Mouse (Mus musculus) lung, embryonic 15.5 days (tissue): ENCODE data around the gene Tmx2. TPM values are rescaled to one million over a fixed set of nuclear protein-coding genes. Genes with fewer than 3 reads are reported as not detected.

ENCODE experiments used
- ATAC-seq: fragments of 200-750 bp; cut with Nextera tagmentation; 2 replicates; pipeline ENCODE4 v1.8.0; 2017; ENCODE audit warnings: moderate number of reproducible peaks, borderline replicate concordance; ENCODE audit not compliant: low FRiP score, low TSS enrichment; ENCODE audit errors: extremely low read depth
- H3K27ac ChIP-seq: fragments of 300-500 bp; sonication (generic); 2 replicates; pipeline ENCODE4 v1.5.1; 2015; ENCODE audit warnings: moderate library complexity, mild to moderate bottlenecking, inconsistent platforms
- H3K27me3 ChIP-seq: fragments of 300-500 bp; sonication (generic); 2 replicates; pipeline ENCODE4 v1.6.1; 2015; ENCODE audit warnings: inconsistent platforms
- H3K36me3 ChIP-seq: fragments of 300-500 bp; sonication (generic); 2 replicates; pipeline ENCODE4 v1.6.1; 2015; ENCODE audit warnings: inconsistent platforms
- H3K4me1 ChIP-seq: fragments of 300-500 bp; sonication (generic); 2 replicates; pipeline ENCODE4 v1.6.1; 2015; ENCODE audit warnings: inconsistent platforms
- H3K4me2 ChIP-seq: fragments of 300-500 bp; sonication (generic); 2 replicates; pipeline ENCODE4 v1.6.1; 2015; ENCODE audit warnings: inconsistent platforms, mild to moderate bottlenecking, moderate library complexity
- H3K4me3 ChIP-seq: fragments of 300-500 bp; sonication (generic); 2 replicates; pipeline ENCODE4 v1.5.1; 2015; ENCODE audit warnings: mild to moderate bottlenecking, inconsistent platforms
- H3K9ac ChIP-seq: fragments of 300-500 bp; sonication (generic); 2 replicates; pipeline ENCODE4 v1.6.1; 2015; ENCODE audit warnings: inconsistent platforms
- H3K9me3 ChIP-seq: fragments of 300-500 bp; sonication (generic); 2 replicates; pipeline ENCODE4 v1.6.1; 2016; ENCODE audit warnings: inconsistent platforms
- WGBS: fragments of 180-500 bp; shearing (Covaris S2); methylation state at CpG from one replicate; pipeline ENCODE4 v1.1.7; 2015; 5-methylcytosine and 5-hydroxymethylcytosine counted together
- polyA plus RNA-seq: library from polyadenylated mRNA; unstranded; fragments of >200 nt; fragmentation: Nextera tagmentation; extraction: Ambion mirVana; gene quantifications from 2 replicates; pipeline ENCODE4 v1.2.1, GENCODE M21; 2015

Gene Tmx2
- polyA plus RNA-seq, 1 experiment from 2014 or later = 118 TPM

DNA sequence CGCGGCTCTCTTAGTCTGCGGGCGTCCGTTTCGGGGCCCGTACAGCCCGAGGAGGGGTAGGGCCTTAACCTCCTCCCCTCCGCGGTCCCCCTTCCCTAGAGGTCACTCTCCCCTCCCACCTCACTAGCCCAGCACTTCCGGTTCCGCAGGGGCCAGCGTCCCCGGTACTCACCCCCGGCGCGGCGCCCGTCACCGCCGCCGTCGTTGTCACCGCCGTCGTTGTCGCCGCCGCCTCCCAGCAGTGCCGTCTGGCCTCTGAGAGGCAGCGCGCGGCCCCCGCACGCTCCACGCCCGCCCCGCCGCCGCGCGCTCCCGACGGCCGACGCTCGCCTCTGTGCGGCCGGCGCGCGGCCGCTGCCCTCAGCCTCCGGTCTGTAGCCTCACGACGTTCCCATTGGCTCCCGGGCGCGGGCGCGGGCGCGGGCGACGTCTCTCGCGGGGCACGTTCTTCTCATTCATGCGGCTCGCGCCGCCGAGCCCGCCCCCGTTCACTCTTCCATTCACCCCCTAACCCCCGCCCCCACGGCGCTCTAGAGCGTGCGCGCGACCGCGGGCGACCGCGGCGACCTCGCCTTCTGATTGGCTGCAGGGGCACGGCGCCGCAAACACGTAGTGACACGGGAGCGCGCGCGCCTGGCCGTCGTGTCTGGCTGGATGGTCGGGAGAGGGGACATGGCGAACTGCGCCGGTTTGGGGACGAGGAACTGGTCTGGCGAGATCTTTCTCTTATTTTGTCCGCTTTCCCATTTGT lies 36.0 kb upstream of the Tmx2 start, which contains the start of gene Zdhhc5:
TSS of gene Zdhhc5 (minus strand) at position 370 of the 751 bp plus-strand sequence.
- peak within 1 kb of the TSS; percentile 97 for H3K27ac ChIP-seq
- H3K9ac ChIP-seq = peak within 1 kb of the TSS; percentile 96
- no peaks in the 10 kb centered on the region for H3K9me3 ChIP-seq
- peak within 1 kb of the TSS; percentile 73 for H3K4me2 ChIP-seq
- under 1% methylated on average over 66 of the region's 107 CpGs for WGBS
- peak; percentile 95 for ATAC-seq
- peaks cover 13% of the 10 kb centered on the region for H3K4me1 ChIP-seq
- peak within 1 kb of the TSS; percentile 94 for H3K4me3 ChIP-seq
- no peaks in the 10 kb centered on the region for H3K27me3 ChIP-seq
- H3K36me3 ChIP-seq = peaks cover 10% of the 10 kb centered on the region

DNA sequence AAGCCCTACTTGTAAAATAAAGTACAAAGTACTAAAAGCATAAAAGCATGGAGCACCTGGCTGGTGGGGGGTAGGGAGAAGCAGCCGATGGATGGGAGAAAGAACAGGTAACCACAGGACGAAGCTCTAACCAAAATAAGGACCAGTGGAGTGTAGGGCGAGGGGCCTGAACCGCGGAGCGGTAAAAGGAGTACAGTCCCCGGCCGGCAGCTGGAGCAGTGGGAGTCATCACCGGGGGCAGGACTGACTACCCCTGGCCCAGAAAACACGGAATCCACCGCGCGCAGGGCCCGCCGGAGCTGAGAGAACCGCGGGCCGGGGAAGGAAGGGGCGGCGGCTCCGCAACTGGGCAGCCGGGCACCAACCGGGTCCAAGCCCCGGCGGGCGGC lies 35.5 kb upstream of the Tmx2 start:
- Histone ChIP-seq H3K27me3 (no peaks in the 10 kb centered on the region), H3K4me3 (peak overlapping the region; percentile 94), H3K4me1 (peaks cover 13% of the 10 kb centered on the region), H3K9me3 (no peaks in the 10 kb centered on the region), H3K27ac (peak overlapping the region; percentile 97), H3K4me2 (peak overlapping the region; percentile 54), H3K9ac (peak overlapping the region; percentile 96), H3K36me3 (peaks cover 13% of the 10 kb centered on the region)
- peak; percentile 5; the same call in 1 of the 2 replicates for ATAC-seq
- under 1% methylated on average over 12 of the region's 26 CpGs for WGBS

DNA sequence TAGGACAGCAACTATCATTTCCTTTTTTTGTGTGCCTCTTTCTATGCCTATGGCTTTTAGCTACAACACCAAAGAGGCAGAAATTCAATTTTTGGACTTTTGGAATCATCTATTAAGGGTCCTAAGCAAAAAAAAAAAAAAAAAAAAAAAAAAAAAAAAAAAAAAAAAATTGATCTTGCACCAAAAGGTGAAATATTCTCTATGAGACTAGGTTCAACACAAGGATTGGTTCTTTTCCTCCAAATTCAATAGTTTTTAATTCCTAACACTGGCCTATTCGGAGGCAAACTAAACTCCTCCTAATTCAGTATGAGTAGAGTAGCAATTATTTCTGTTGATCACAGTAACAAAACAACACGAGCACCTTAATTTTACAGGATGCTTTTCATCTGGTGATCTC lies 33.0 kb upstream of the Tmx2 start:
- Histone ChIP-seq H3K4me2 (no peak overlapping the region), H3K4me1 (peaks cover 15% of the 10 kb centered on the region), H3K4me3 (no peak overlapping the region), H3K27ac (no peak overlapping the region), H3K9ac (no peak overlapping the region), H3K27me3 (no peaks in the 10 kb centered on the region), H3K36me3 (peaks cover 19% of the 10 kb centered on the region), H3K9me3 (no peaks in the 10 kb centered on the region)
- ATAC-seq = no peak
- WGBS = 86% methylated on average over 2 of the region's 2 CpGs

DNA sequence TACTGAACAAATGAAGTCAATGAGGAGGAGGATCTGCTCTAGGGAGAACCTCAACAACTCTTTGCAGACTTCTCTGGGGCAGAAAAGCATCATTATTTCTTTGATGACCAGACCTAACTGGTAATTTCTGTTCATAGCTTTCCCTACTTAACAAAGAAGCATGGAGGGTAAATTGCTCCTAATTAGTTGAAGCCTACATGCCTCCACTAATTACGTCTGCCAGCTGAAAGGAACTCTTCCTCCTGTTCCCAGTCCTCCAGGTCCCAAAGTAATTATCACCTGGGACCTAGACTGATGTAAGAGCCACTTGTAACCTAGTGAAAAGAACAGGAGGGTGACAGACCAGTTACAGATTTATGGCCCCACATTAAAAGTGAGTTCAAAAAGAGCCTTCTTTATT lies 28.6 kb upstream of the Tmx2 start:
- H3K27me3 ChIP-seq = no peaks in the 10 kb centered on the region
- H3K4me1 ChIP-seq = 0 out of 2 replicates have a peak, but pooled peaks cover 5% of the 10 kb centered on the region
- no peaks in the 10 kb centered on the region for H3K9me3 ChIP-seq
- H3K36me3 ChIP-seq = peaks cover 20% of the 10 kb centered on the region
- H3K4me2 ChIP-seq = no peak overlapping the region
- H3K9ac ChIP-seq = no peak overlapping the region
- 66% methylated on average over 1 of the region's 1 CpGs for WGBS
- ATAC-seq = no peak
- H3K27ac ChIP-seq = no peak overlapping the region
- H3K4me3 ChIP-seq = no peak overlapping the region

DNA sequence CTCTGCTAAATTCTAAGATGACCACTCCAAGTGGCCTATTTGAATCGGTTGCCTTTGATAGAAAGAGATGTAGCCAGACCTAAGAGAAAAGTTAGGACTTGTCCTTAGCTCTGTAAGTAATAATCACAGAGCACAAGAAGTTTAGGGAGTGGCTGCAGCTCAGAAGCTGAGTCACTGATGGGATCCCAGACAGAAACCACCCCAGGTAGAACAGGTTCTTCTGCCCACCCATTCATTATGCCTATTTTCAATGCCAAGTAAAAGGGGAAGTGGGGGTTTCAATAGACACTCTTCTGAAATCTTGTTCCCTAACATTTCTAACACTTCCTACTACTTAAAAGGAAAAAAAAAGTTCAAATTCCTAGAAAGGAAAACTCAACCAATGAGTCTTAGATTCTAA lies 26.4 kb upstream of the Tmx2 start:
- Histone ChIP-seq H3K9me3 (no peaks in the 10 kb centered on the region), H3K4me3 (no peak overlapping the region), H3K36me3 (peaks cover 29% of the 10 kb centered on the region), H3K4me1 (0 out of 2 replicates have a peak, but pooled peaks cover 5% of the 10 kb centered on the region), H3K27ac (no peak overlapping the region), H3K9ac (no peak overlapping the region), H3K4me2 (no peak overlapping the region), H3K27me3 (no peaks in the 10 kb centered on the region)
- 82% methylated on average over 1 of the region's 1 CpGs for WGBS
- no peak for ATAC-seq

DNA sequence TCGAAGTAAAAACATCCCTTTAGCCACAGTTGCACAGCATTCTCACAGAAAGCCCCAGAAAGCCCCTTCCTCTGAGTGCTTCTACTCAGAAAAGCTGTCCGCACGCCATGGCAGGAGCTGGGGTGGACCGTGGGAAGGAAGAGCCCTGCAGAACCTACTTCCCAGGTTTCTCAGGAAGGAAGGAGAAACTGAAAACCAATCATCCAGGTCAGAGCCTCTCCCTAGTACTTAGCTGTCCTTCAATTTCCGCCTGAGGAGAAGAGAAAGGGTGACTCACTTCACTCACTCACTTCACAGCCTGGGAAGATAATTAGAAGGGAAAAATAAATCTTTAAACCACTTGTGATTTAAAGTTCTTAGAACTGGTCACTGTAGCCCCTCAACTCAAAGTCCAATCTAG lies 25.4 kb upstream of the Tmx2 start:
- ATAC-seq = no peak
- no peak overlapping the region for H3K4me3 ChIP-seq
- H3K4me2 ChIP-seq = no peak overlapping the region
- H3K9ac ChIP-seq = no peak overlapping the region
- H3K27me3 ChIP-seq = no peaks in the 10 kb centered on the region
- no peaks in the 10 kb centered on the region for H3K9me3 ChIP-seq
- WGBS = 79% methylated on average over 5 of the region's 5 CpGs
- H3K27ac ChIP-seq = no peak overlapping the region
- peaks cover 21% of the 10 kb centered on the region for H3K36me3 ChIP-seq
- H3K4me1 ChIP-seq = 0 out of 2 replicates have a peak, but pooled peaks cover 5% of the 10 kb centered on the region

DNA sequence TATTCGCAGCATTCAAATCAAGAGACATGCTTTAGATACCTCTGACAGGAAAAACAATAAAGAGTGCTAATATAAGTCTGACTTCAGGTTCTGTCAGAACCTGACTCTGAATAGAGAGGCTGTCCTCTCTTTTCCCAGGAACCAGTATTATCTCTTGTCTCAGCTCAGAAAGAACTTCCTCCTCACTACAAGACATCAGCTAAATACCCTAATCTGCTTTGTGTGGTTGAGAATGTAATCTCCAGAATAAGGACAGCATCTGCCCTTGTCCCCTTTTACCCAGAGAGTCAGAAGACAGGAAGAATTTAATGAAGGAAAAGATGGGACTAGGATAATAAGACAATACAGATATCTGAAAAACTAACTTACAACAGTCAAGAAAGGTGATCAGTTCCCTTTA lies 24.6 kb upstream of the Tmx2 start:
- no peaks in the 10 kb centered on the region for H3K27me3 ChIP-seq
- ATAC-seq = no peak
- H3K27ac ChIP-seq = no peak overlapping the region
- H3K4me3 ChIP-seq = no peak overlapping the region
- 0 out of 2 replicates have a peak, but pooled peaks cover under 1% of the 10 kb centered on the region for H3K4me1 ChIP-seq
- H3K9me3 ChIP-seq = no peaks in the 10 kb centered on the region
- no peak overlapping the region for H3K9ac ChIP-seq
- H3K36me3 ChIP-seq = peaks cover 19% of the 10 kb centered on the region
- WGBS = 100% methylated on average over 1 of the region's 1 CpGs
- no peak overlapping the region for H3K4me2 ChIP-seq

DNA sequence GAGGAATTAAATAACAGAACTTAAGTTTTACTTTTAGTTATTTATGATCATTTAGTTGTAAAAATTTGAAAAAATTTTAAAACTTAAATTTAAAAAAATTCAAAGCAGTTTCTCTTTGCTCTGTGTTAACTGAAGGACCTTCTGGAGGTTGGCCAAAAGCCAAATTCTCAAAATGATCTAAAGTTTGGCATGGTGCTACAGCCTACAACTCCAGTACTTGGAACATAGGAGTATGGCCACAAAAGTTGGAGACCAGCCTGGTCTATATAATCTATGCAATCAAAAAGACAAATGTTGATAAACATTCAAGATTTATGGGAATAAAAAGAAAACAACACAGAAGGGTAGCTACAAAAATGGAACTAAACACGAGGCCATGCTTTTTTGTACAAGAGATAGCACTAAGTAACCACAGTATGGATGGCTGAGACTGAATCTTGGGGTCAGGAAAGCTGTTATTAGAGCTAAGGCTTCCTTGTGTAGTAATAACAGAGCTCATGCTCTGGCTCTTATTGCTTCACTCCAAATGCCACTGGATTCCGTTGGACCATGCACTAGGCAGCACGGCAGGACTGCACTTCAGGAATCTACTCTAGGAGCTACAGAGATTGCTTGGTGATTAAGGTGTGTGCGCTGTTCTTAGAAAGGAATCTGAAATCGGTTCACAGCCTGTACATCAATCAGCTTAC lies 16.2 kb upstream of the Tmx2 start:
- WGBS = 67% methylated on average over 5 of the region's 5 CpGs
- Histone ChIP-seq H3K9me3 (no peaks in the 10 kb centered on the region), H3K4me2 (no peak overlapping the region), H3K4me3 (no peak overlapping the region), H3K27me3 (no peaks in the 10 kb centered on the region), H3K4me1 (no peaks in the 10 kb centered on the region), H3K9ac (no peak overlapping the region), H3K27ac (no peak overlapping the region), H3K36me3 (peaks cover 55% of the 10 kb centered on the region)
- ATAC-seq = peak; percentile 85; the same call in 1 of the 2 replicates

DNA sequence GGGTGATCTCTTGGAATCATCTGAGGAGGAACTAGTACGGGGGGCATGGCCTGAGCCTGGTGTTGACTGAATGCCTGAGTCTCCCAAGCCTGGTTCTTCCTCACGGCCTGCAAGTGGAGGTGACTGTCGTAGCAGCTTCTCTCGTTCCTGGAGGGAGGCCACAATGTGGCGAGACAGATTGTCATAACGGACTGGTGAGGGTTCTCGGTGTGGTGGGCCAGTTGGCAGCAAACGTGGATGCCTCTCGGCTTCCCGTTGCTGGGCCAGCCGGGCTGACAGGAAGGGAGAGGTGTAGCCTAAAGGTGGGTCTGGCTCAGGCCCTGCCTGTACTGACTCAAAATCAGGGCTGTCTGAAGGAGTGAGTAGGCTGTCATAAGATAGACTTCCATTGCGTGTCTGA lies 11.1 kb upstream of the Tmx2 start:
- Histone ChIP-seq H3K4me3 (no peak overlapping the region), H3K4me2 (no peak overlapping the region), H3K27ac (no peak overlapping the region), H3K36me3 (peaks cover 88% of the 10 kb centered on the region), H3K27me3 (no peaks in the 10 kb centered on the region), H3K9me3 (no peaks in the 10 kb centered on the region), H3K4me1 (no peaks in the 10 kb centered on the region), H3K9ac (no peak overlapping the region)
- 81% methylated on average over 12 of the region's 12 CpGs for WGBS
- no peak for ATAC-seq

DNA sequence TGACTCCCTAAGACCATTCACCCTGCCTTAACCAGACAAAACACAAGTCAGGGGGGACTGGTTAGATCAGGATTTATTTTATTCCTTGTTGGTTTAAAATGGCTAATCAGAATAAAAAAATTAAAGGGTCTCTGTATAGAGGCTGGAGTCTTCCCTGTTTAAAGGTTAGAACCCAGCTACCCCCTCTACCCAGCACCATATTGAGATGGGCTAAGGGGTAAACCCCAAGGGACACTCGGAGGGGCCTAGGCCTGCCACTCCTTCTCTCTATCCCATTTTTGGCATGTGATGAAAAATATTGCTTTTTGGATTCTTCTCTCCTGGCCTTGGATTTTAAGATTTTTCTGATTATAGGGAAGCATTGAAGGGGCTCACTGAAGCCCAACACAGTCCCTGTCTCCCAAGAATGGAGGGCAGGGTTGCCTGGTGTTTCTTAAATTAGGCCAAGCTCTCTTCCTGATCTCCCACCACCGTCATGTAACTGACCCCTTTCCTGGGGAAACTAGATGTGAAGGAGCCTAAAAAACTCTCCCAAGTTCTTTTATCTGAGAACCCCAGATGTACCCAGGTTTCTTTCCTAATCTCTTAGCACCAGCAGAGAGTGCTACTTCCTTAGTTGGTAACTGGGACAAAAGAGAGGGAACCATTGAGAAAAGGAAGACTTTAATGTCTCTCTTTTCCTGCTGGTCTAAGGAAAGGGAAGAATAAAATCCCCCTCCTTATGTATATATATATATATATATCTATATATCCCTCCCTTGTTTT lies 9.3 kb upstream of the Tmx2 start:
- no peaks in the 10 kb centered on the region for H3K4me1 ChIP-seq
- no peaks in the 10 kb centered on the region for H3K9me3 ChIP-seq
- H3K4me3 ChIP-seq = no peak overlapping the region
- WGBS = 74% methylated on average over 2 of the region's 2 CpGs
- H3K9ac ChIP-seq = no peak overlapping the region
- no peak overlapping the region for H3K4me2 ChIP-seq
- ATAC-seq = no peak
- H3K36me3 ChIP-seq = peaks cover 80% of the 10 kb centered on the region
- H3K27me3 ChIP-seq = no peaks in the 10 kb centered on the region
- no peak overlapping the region for H3K27ac ChIP-seq

DNA sequence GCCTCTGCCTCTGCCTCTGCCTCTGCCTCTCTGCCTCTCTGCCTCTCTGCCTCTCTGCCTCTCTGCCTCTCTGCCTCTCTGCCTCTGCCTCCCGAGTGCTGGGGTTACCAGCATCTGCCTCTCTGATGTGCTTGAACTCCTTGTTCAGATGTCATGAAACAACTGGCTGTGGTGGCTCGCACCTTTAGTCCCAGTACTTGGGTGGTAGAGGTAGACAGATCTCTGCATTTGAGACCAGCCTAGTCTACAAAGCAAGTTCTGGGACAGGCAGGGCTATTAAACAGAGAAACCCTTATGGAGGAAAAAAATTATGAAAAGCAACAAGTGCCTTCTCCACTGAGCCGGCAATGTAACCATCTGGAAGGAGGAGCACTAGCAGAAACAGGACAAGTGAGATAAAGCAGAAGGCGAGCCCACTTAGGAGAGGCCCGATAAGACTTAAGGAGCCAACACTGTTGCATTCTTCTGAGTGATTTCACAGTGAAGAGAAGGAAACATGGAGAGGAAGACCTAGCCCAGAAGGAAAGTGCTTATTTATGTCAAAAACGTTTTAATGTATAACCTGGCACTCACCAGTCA lies 3.8 kb upstream of the Tmx2 start:
- no peak overlapping the region for H3K4me3 ChIP-seq
- no peaks in the 10 kb centered on the region for H3K27me3 ChIP-seq
- peaks cover 34% of the 10 kb centered on the region for H3K36me3 ChIP-seq
- ATAC-seq = no peak
- no peak overlapping the region for H3K9ac ChIP-seq
- peaks cover 8% of the 10 kb centered on the region for H3K4me1 ChIP-seq
- H3K4me2 ChIP-seq = no peak overlapping the region
- no peaks in the 10 kb centered on the region for H3K9me3 ChIP-seq
- H3K27ac ChIP-seq = no peak overlapping the region
- whole genome bisulfite sequencing = 69% methylated on average over 6 of the region's 6 CpGs
